Mouse (Mus musculus): Measurements from ENCODE around the gene Mfap1b. TPM values are rescaled to one million over a fixed set of nuclear protein-coding genes. Genes with fewer than 3 reads are reported as not detected.
"Not testable (repeated sequence)": the region's sequence is repeated elsewhere in the genome, so short reads cannot be mapped to it uniquely, and the experiment has no call there.

Gene Mfap1b
- 34.5 and 40.5 TPM in 2 replicates for total RNA-seq (2021)
- long read RNA-seq, transcript Mfap1b-201 (7 exons, 3,362 nt): major isoform, 88 of 92 reads
- long read RNA-seq, partial matches to known transcripts: 3 of 92 reads
- long read RNA-seq, other reads (novel, unspliced or antisense): 1 of 92 reads

DNA sequence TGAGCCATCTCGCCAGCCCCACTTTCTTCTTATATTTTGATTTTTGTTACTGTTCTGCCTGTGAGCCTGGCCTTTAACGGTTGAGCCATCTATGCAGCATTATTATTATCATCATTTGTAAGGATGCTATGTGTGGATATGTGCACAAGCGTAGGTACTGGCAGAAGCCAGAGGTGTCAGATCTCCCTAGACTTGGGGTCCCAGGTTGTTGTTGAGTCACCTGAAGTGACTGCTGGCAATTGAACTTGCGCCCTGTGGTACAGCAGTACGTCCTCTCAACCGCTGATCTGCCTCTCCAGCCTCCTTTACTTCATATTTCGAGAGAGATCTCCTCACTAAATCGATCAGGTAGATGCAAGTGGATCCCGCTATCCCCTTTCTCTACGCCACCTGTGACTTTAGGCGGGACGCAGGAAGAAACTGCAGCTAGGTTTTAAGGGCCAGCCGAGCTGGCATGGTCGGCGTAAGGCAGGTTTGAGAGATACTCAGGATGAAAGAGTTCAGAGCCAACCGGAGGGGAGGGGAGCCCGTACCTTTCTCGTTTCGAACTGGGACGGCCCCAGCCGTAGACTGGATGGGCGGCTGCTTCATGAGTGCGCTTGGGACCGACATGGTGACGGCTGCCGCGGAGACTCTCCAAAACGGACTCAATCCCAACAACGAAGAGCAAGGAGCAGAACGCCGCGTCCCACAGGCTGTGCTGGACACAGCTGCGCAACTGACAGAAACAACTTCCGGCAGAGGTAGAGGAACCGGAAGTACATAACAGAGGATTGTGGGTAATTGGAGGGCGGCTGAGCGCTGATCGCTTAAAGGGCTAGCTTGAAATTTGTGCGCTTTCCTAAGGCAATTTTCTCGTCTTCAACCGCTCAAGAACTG is at the start of gene Mfap1b:
Gene Mfap1b (minus strand): TSS at position 767 of the 879 bp plus-strand sequence.
- DNase-seq: peak; percentile 69

GRCm38 (mm10) chr2:121522830-121523229 is 49.0 kb upstream of the Mfap1b start:
- not testable (repeated sequence) for DNase-seq

DNA sequence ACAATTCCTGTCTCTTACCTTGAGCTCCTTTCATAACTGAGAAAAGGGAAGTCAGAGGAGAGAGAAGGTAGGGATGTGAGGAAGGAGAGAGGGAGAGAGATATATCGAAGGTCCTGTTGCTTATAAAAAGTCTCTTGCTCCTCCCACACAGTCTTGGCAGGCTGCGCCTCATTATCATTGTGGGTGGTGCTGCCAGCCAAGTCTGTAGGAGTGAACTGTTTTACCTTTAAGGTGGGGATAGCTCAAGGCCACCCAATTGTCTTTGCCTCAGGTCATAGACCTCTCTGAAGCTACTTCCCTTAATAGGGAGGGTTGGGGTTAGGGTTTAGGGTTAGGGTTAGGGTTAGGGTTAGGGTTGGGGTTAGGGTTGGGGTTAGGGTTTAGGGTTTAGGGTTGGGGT is 48.1 kb upstream of the Mfap1b start:
- DNase-seq: no peak

- not testable (repeated sequence) for DNase-seq
Observed at GRCm38 (mm10) chr2:121518711-121519110, 44.8 kb upstream of the Mfap1b start.

DNA sequence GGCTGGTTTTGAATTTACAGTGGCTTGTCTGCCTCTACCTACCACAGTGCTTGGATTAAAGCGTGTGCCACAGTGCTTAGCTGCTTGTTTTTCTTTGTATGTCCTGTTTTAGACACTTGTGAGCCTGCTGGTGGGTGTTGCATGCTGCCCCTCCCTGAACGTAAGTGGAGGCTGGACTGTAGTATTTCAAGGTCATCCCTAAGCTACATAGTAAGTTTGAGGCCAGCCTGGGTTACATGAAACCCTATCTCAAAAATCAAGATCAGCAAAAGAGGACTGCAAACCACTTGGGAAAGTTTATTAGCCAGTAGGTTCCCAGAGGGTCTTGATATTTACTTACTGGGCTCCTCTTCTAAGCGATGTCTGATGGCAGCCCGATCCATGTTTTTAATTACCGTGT is 44.2 kb upstream of the Mfap1b start:
- no peak for DNase-seq

GRCm38 (mm10) chr2:121514211-121514610 is 40.3 kb upstream of the Mfap1b start:
- no peak for DNase-seq

GRCm38 (mm10) chr2:121512991-121513765 is 39.3 kb upstream of the Mfap1b start:
- not testable (repeated sequence) for DNase-seq

GRCm38 (mm10) chr2:121511401-121511800 is 37.5 kb upstream of the Mfap1b start:
- no peak for DNase-seq

GRCm38 (mm10) chr2:121509584-121509983 is 35.7 kb upstream of the Mfap1b start:
- peak; percentile 80 for DNase-seq

DNA sequence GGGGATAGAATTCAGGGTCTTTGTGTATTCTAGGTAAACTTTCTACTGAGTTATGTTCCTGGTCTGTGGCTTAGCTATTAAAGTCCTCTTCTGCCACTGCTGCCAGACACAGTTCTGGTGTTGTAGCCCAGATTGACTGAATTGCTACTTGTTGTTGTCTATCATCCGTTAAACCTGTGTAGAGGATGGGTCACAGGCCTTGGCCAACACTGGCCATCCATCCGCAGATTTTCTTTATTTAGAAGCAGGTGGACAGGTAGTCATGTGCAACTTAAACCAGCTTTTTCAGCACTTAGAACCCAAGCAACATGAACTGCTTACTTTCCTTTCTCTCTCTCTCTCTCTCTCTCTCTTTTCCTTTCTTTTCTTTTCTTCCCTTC is 34.1 kb upstream of the Mfap1b start:
- no peak for DNase-seq

- DNase-seq: no peak
Observed at GRCm38 (mm10) chr2:121507173-121507950, 33.5 kb upstream of the Mfap1b start.

- peak; percentile 78 for DNase-seq
Observed at GRCm38 (mm10) chr2:121505942-121506882, 32.3 kb upstream of the Mfap1b start, which contains the start of the genes Mfap1a and Wdr76. Gene Mfap1a (minus strand): TSS chr2:121506665. Gene Wdr76 (plus strand): TSS chr2:121506723.

GRCm38 (mm10) chr2:121501550-121501949 is 27.7 kb upstream of the Mfap1b start:
- not testable (repeated sequence) for DNase-seq

DNA sequence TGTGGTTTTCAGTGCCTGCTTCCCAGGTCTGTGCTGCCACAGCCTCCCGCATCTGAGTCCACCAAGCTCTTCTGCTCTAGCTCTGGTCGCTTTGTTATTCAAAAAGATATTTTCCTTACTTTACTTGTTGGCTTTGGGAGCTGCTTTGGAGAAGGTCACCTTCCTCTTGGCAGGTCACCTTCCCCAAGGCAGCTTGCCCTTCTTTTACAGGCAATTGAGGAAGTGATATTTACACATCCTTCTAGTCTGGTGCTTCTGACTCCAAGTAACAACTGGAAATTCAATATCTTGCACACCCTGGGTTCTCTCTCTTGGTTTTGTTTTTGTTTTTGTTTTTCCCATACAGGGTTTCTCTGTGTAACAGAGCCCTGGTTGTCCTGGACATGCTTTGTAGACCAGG is 10.5 kb upstream of the Mfap1b start:
- not testable (repeated sequence) for DNase-seq

DNA sequence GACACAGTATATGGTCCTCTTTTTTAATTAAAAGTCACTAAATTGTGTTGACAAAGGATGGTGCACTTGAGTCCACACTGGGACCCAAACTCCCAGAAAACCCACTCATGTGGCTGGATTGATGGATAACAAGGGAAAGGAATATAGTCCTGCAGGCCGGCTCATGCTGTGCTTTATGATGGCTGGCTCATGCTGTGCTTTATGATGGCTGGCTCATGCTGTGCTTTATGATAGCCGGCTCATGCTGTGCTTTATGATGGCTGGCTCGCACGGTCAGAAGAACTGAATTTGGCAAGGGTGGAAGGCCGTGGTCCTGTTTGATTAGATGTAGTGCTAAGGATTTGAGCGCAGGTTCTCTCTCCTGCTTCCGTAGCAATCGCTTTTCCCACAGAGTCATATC is 9.7 kb upstream of the Mfap1b start:
- DNase-seq: no peak

DNA sequence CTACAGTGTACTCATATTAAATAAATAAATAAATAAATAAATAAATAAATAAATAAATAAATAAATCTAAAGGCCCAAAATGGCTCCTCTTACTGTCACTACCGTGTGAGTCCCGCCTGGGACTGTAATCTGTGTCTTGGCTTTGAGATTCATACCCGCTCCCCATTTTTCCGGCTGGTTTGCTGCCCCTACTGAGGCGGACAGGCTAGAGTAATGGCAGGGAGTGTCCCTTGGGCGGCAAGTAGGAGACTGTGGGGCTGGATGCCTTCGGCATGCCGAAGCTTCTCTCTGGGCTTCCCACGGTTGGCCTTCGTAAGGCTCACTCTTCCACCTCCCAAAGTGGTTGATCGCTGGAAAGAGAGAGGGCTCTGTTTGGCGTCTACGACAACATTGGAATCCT is 7.0 kb upstream of the Mfap1b start:
- not testable (repeated sequence) for DNase-seq

- DNase-seq: peak; percentile 18
Observed at GRCm38 (mm10) chr2:121480498-121480897, 6.6 kb upstream of the Mfap1b start.

- DNase-seq: no peak
Observed at GRCm38 (mm10) chr2:121477491-121478266, 3.8 kb upstream of the Mfap1b start.

- DNase-seq: not testable (repeated sequence)
Observed at GRCm38 (mm10) chr2:121475306-121475705, 1.4 kb upstream of the Mfap1b start.

DNA sequence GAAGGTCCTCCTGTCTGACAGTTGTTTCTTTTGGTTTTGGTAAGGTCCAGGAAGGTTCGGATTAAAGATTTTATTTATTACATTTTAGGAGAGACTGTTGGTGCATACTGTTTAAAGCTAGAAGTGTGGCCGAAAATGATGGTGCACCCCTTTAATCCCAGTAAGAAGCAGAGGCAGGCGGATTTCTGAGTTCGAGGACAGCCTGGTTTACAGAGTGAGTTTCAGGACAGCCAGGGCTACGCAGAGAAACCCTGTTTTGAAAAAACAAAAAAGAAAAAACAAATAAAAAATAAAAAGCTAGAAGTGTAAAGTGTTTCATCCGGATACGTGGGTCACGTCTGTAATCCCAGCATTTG is 291 bp upstream of the Mfap1b start:
- DNase-seq: no peak
